Mouse (Mus musculus): ENCODE results near the gene Acp1.

DNA sequence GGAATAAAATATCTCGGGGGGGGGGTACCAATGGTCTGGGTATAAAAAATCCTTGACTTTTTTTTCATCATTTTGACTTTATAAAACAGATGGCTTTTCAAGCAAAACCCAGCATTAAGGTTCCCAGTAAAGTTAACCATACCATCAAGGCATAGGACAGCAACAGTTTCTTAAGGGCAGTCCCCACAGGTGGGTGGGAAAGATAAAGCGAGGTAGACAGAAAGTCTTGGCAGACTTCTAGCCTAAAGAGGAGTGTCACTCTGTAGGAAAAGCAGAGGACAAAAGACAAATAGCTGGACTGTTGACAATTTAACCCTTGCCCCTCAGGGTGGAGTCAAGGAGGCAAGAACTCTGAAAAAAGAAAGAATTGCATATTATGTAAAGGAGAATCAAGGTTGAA, 1.5 kb downstream of the Acp1 start:
- TF ChIP-seq POLR2A (IDR thresholded peaks at IDR 0.05; ENCODE audit: borderline replicate concordance, control insufficient read depth, low read depth, low read length) = no peak
- TF ChIP-seq CTCF (IDR thresholded peaks at IDR 0.05; ENCODE audit: control insufficient read depth, insufficient read depth, low read length) = no peak
